Mouse (Mus musculus) layer of hippocampus, adult 11-12 months (tissue): Measurements from ENCODE around the gene Cdc42bpa.

Experiments used
- DNase-seq: peaks from one replicate; pipeline ENCODE4 v3.0.0; 2022; ENCODE audit warnings: low spot score

The Cdc42bpa gene

DNA sequence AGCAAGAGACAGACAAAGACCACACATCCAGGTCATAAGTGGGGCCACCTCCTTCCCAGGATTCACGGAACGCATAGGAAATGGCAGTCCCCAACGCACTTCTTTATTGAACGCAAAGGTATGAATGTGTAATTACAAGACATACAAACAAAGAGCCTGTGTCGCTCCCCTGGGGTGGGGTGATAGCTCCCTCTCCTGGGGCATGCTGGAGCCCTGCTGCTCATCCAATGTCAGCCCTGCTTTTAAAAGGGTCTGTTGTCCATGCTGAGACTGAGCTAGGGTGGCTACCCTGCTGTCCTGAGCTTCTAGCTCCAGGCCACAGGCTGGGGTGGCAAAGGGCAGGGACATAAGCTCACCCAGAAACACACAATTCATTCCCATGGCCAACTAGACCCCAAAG lies 206.3 kb downstream of the Cdc42bpa start:
- DNase-seq: no peak

GRCm38 (mm10) chr1:180168294-180168693 lies 208.0 kb downstream of the Cdc42bpa start:
- DNase-seq: no peak

GRCm38 (mm10) chr1:180169161-180169560 lies 208.9 kb downstream of the Cdc42bpa start:
- no peak for DNase-seq

DNA sequence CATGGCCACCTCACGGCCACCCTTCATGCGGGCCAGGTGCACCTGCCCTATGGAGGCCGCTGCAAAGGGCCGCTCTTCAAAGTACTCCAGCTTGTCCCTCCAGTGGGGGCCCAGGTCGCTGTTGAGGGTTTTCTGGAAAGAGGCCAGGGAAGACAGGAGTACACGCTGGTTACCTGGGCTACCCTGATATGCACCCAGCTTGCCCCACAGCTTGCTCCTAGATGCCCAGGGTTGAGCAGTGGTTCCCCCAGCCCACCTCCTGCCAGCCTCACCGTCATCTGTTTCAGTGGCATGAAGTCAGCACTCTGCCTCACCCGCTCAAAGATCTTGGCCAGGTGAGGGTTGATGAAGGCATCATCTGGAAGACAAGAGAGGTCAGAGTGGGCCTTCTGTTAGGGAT lies 209.8 kb downstream of the Cdc42bpa start:
- no peak for DNase-seq

- no peak for DNase-seq
Observed at GRCm38 (mm10) chr1:180171883-180172282, 211.6 kb downstream of the Cdc42bpa start.

DNA sequence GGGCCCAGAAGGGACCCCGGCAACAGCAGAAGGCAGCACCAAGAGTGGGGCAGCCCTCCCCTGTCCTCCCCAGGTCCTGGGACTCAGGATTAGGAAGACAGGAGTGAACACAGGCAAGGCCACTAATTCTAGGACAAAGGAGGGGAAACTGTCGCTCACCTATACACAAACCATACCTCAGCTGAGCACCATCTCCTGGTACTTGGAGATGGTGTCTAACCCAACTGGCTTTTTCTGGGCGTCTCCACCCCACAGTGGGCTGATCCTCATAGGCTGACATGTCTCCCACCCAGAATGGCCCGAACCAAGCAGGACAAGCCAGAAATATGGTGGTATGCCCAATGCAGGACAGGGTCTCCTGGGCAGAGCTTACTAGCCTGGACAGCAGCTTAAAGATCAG lies 212.3 kb downstream of the Cdc42bpa start:
- no peak for DNase-seq

GRCm38 (mm10) chr1:180173017-180173416 lies 212.7 kb downstream of the Cdc42bpa start:
- no peak for DNase-seq

GRCm38 (mm10) chr1:180174718-180175117 lies 214.4 kb downstream of the Cdc42bpa start:
- DNase-seq: no peak

DNA sequence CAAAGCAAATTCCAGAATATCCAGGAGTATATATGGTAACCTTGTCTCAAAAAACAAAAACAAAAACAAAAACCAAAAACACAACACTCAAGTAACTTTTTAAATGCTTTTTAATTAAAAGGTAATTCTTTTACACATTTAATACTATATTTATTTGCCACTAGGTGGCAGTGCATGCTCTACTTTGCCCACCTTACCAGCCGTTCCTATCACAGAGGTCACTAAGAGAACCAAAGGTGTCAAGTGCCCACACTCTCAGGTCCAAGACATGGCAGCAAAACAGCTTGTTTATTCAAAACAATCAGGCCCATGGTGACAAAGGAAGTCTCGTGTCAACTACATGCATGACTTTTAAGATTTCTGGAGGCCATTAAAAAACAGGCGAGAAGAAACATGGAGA lies 214.9 kb downstream of the Cdc42bpa start:
- no peak for DNase-seq

DNA sequence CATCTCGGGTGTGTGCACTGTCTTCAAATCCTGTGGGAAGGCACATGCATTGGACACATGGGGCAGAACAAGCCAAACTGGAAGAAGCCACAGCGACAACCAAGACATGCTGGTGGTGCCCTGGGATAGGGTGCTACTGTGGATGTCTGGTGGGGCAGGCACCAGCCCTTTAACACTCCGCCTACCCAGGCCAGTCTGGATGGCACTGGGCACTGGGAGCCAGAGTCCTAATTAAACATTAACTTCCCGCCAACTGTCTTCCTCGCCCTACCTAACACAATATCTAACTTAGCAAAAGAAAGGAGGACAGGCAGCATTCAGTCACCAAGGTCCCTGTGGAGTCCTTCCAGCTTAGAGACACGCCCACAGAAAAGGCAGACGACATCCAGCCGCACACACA lies 215.4 kb downstream of the Cdc42bpa start:
- DNase-seq: no peak

DNA sequence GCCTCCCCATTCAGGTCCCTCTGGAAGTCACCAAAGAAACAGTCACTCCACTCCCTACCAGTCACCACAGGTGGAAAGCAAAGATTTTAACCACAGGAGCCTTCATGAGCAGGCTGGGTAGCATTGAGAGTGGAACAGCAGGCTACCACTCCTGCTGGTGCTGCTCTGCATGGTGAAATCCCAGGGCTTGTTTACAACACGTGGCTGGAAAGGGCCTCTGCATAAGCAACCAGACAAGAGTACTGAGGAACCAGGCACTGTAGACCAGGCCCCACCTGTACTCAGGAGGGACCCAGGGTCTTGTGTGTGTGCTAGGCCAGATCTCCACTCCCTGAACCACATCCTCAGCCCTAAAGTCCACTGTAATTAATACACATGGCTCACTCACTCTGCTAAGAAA lies 216.5 kb downstream of the Cdc42bpa start:
- DNase-seq: no peak

- DNase-seq: no peak
Observed at GRCm38 (mm10) chr1:180178340-180178739, 218.1 kb downstream of the Cdc42bpa start.

GRCm38 (mm10) chr1:180179100-180179499 lies 218.8 kb downstream of the Cdc42bpa start:
- DNase-seq: no peak

DNA sequence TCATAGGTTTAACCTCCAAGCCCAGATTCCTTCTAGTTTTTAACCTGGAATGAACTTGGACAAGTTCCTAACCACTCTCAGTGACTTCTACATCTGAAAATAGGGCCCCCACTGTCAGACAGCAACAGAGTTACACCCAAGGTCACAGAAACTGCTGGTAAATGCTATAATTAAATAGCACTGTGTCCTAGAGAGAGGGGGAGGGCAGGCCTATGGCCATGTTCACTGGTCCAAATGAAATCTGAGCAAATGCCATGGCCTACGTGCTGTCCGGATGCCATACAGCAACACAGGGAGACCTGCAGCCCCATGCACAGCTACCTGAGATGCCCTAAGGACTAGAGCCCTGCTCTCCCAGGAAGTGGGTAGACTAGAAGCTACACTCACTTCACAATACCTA lies 219.6 kb downstream of the Cdc42bpa start:
- DNase-seq: no peak

- DNase-seq: no peak
Observed at GRCm38 (mm10) chr1:180181304-180181965, 221.2 kb downstream of the Cdc42bpa start.

DNA sequence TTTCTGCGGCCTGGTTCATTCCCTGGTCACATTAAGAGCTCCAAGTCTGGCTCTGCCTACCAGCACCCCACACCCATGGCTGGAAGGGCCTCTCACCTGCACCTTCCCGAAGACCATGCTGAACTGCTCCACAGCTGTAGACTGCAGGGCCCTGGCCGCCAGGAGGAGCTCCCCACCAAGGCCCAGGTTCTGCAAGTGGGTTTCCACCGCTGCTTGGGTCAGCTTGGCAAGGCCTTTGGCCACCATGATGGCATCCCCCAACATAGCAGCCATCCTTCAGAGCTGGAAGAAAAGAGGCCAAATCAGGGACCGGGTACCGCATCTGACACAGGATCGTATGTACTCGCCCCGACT lies 221.7 kb downstream of the Cdc42bpa start:
- DNase-seq: no peak

- no peak for DNase-seq
Observed at GRCm38 (mm10) chr1:180182731-180183130, 222.5 kb downstream of the Cdc42bpa start.

DNA sequence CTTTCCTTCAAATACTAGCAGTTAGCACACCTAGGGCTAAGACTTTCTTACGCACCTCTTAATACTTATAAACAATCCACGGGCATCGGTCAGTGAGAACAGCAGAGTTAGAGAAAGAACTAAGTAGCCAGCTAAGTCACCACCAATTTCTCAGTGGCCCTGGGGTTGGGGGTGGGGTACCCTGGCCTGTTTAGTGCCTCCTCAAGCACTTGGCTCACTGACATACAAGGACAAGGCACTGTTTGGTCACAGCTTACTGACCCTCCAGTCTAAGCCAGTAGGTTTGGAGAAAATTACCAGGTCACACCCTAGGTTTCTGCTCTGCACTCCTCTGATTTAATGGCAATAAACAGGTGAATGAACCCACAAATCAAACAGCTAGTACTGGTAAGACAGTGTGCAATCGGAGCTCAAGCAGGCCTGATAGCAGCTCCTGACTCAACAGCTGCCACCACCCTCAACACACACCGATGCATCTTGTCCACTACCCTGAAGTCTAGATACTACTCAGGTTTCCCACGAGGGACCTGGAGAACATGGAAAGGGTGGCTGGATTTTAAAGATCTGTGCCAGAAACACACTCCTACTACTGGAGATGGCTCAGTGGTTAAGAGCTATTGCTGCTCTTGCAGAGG lies 223.4 kb downstream of the Cdc42bpa start:
- no peak for DNase-seq

DNA sequence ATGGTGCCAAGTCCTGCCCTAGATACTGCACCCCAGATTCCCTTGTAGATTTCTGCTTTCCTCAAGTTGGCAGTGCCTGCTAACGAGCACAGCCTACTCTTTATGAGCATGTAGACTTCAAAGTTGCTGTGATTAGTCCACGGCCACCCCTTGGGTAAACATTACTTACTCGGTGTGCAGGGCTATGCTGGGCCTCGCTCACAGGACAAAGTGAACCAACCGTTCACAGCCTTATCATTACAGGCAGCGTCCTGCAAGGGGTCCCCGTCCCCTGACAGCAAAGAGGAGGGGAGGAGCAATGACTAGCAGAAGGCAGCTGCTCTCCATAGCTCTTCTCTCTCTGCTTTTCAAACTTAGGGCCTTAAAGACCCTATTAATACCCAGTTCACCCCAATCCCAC lies 224.5 kb downstream of the Cdc42bpa start:
- no peak for DNase-seq

DNA sequence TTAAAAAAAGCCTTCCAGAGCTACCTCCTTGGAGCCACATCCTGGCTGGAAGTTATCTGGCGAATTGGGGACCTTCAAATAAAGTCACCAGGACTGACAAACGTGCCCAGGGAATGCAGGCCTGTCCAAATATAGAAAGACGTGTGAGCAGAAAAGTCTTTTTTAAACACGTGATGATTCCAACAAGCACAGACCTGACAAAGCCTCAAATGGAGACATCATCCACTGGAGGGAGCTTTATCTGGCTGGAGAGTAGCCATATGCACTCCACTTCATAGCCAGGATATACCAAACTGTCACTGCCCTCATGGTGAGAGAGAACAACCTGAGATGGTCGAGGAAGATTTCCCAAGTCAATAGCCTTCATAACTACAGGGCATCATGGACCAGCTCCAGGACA lies 225.6 kb downstream of the Cdc42bpa start:
- no peak for DNase-seq

DNA sequence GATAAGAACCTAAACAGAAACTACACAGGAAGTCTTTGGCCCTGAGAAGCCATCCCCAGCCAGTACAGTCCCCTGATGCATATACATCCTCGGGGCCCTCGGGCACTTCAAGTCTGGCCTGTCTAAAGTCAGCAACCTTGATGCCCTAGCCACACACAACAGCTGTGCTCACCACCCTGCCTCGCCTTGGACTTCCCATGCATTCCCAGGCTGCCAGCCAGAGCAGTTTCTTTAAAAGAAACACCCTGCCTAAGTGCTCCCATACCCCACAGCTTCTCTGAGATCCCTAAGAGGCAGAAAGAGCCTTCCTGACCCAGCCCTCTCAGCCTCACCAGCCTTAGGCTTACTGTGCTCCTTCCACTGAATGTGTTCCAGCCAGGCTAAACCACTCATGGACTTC lies 226.1 kb downstream of the Cdc42bpa start:
- DNase-seq: no peak

GRCm38 (mm10) chr1:180188951-180189350 lies 228.7 kb downstream of the Cdc42bpa start:
- DNase-seq: no peak

- DNase-seq: no peak
Observed at GRCm38 (mm10) chr1:180191112-180191511, 230.8 kb downstream of the Cdc42bpa start.

GRCm38 (mm10) chr1:180191651-180192220 lies 231.5 kb downstream of the Cdc42bpa start:
- DNase-seq: no peak
